Mouse (Mus musculus): ENCODE results near the gene Il1rl1.

- no peak for TF ChIP-seq POLR2A (IDR thresholded peaks at IDR 0.05; ENCODE audit: borderline replicate concordance, control insufficient read depth, low read depth, low read length)
- no peak for TF ChIP-seq CTCF (IDR thresholded peaks at IDR 0.05; ENCODE audit: control insufficient read depth, insufficient read depth, low read length)
Measured at GRCm38 (mm10) chr1:40468805-40469204, 39.4 kb downstream of the Il1rl1 start.
